ENCODE assay signal across 20 mouse cellular contexts in genomic region chr11:71943512-71943911, GRCm38 (mm10).
"Had no signal": no experiment of that assay in that cellular context is flagged by ENCODE, and none has a peak within 500 bp of the region (broad histone marks: within the 10 kb centered on the region; RNA-seq: fewer than 3 reads in every experiment).

No protein-coding gene starts in this region.

- DNase-seq: kidney, adult 8-10 months; kidney, postnatal 10 days; kidney, postnatal 36 days; layer of hippocampus, postnatal 36 days; lung, adult 2 months; lung, postnatal 14 days; lung, postnatal 4 days; midbrain, embryonic 14.5 days; right cerebral cortex, adult 18-20 months; right cerebral cortex, postnatal 14 days; right cerebral cortex, postnatal 4 days; thymus, postnatal 25 days had no signal

- H3K9ac ChIP-seq: kidney, embryonic 15.5 days; limb, embryonic 12.5 days; limb, embryonic 15.5 days; liver, embryonic 15.5 days; stomach, embryonic 15.5 days had no signal

- H3K4me3 ChIP-seq: kidney, embryonic 15.5 days; left cerebral cortex, adult 2 months; limb, embryonic 12.5 days; limb, embryonic 15.5 days; liver, embryonic 15.5 days; stomach, embryonic 15.5 days had no signal

- H3K27me3 ChIP-seq: limb, embryonic 12.5 days; limb, embryonic 15.5 days; liver, embryonic 15.5 days; stomach, embryonic 15.5 days had no signal

- H3K4me1 ChIP-seq: kidney, embryonic 15.5 days; limb, embryonic 12.5 days; limb, embryonic 15.5 days; liver, embryonic 15.5 days; stomach, embryonic 15.5 days had no signal

- H3K4me2 ChIP-seq: kidney, embryonic 15.5 days; limb, embryonic 12.5 days; limb, embryonic 15.5 days; liver, embryonic 11.5 days; liver, embryonic 15.5 days; midbrain, embryonic 11.5 days; stomach, embryonic 15.5 days had no signal

- H3K36me3 ChIP-seq: kidney, embryonic 15.5 days; limb, embryonic 12.5 days; limb, embryonic 15.5 days; liver, embryonic 15.5 days; stomach, embryonic 15.5 days had no signal

- H3K9me3 ChIP-seq: kidney, embryonic 15.5 days; limb, embryonic 12.5 days; limb, embryonic 15.5 days; liver, embryonic 15.5 days; stomach, embryonic 15.5 days had no signal

- H3K27ac ChIP-seq: kidney, embryonic 15.5 days; limb, embryonic 12.5 days; limb, embryonic 15.5 days; liver, embryonic 15.5 days; stomach, embryonic 15.5 days had no signal
